Mouse (Mus musculus): Measurements from ENCODE around the gene Smarca2. TPM values are rescaled to one million over a fixed set of nuclear protein-coding genes. Genes with fewer than 3 reads are reported as not detected.
A peak's percentile ranks its signal among the peaks of the same experiment; 100 is the strongest.
"Not testable (repeated sequence)": the region's sequence is repeated elsewhere in the genome, so short reads cannot be mapped to it uniquely, and the experiment has no call there.

Smarca2 gene
- total RNA-seq, 4 experiments from 2014 or later = 110 to 127 (median 120) TPM

- no peak for DNase-seq
Measured at GRCm38 (mm10) chr19:26704545-26705209, 99.8 kb downstream of the Smarca2 start.

- DNase-seq = no peak
Measured at GRCm38 (mm10) chr19:26706910-26707309, 102.1 kb downstream of the Smarca2 start.

- DNase-seq = no peak
Measured at GRCm38 (mm10) chr19:26709095-26709494, 104.2 kb downstream of the Smarca2 start.

GRCm38 (mm10) chr19:26711268-26711667 is 106.4 kb downstream of the Smarca2 start:
- DNase-seq = no peak

GRCm38 (mm10) chr19:26716217-26716616 is 111.4 kb downstream of the Smarca2 start:
- no peak for DNase-seq

- peak; percentile 40 for DNase-seq
Measured at GRCm38 (mm10) chr19:26718221-26718620, 113.4 kb downstream of the Smarca2 start.

GRCm38 (mm10) chr19:26719161-26719560 is 114.3 kb downstream of the Smarca2 start:
- DNase-seq = no peak

- no peak for DNase-seq
Measured at GRCm38 (mm10) chr19:26721741-26722140, 116.9 kb downstream of the Smarca2 start.

- DNase-seq = no peak
Measured at GRCm38 (mm10) chr19:26723899-26724298, 119.0 kb downstream of the Smarca2 start.

- no peak for DNase-seq
Measured at GRCm38 (mm10) chr19:26724626-26725025, 119.8 kb downstream of the Smarca2 start.

- no peak for DNase-seq
Measured at GRCm38 (mm10) chr19:26727796-26728195, 122.9 kb downstream of the Smarca2 start.

- no peak for DNase-seq
Measured at GRCm38 (mm10) chr19:26730486-26730885, 125.6 kb downstream of the Smarca2 start.

GRCm38 (mm10) chr19:26731121-26731520 is 126.3 kb downstream of the Smarca2 start:
- no peak for DNase-seq

- DNase-seq = no peak
Measured at GRCm38 (mm10) chr19:26731809-26732208, 127.0 kb downstream of the Smarca2 start.

GRCm38 (mm10) chr19:26733055-26733454 is 128.2 kb downstream of the Smarca2 start:
- no peak for DNase-seq

GRCm38 (mm10) chr19:26733546-26734100 is 128.8 kb downstream of the Smarca2 start:
- DNase-seq = no peak

- DNase-seq = no peak
Measured at GRCm38 (mm10) chr19:26734704-26735109, 129.9 kb downstream of the Smarca2 start.

- DNase-seq = not testable (repeated sequence)
Measured at GRCm38 (mm10) chr19:26745021-26745420, 140.2 kb downstream of the Smarca2 start.

- no peak for DNase-seq
Measured at GRCm38 (mm10) chr19:26745567-26745966, 140.7 kb downstream of the Smarca2 start.

- DNase-seq = no peak
Measured at GRCm38 (mm10) chr19:26746290-26746689, 141.4 kb downstream of the Smarca2 start.

- DNase-seq = no peak
Measured at GRCm38 (mm10) chr19:26746709-26747467, 142.0 kb downstream of the Smarca2 start.

- DNase-seq = peak; percentile 64
Measured at GRCm38 (mm10) chr19:26747571-26748539, 143.0 kb downstream of the Smarca2 start.

Data from adrenal gland, adult 8-10 months (tissue).